Mouse (Mus musculus) midbrain, embryonic 11.5 days (tissue): Measurements from ENCODE around the gene Mmab. TPM values are rescaled to one million over a fixed set of nuclear protein-coding genes. Genes with fewer than 3 reads are reported as not detected.

Experiments
- ATAC-seq: fragments of 200-750 bp; cut with Nextera tagmentation; 2 replicates; pipeline ENCODE4 v1.8.0; 2017; ENCODE audit warnings: moderate TSS enrichment, moderate library complexity; ENCODE audit not compliant: low FRiP score
- DNase-seq: peaks from one replicate; pipeline ENCODE4 v3.0.0; 2015; ENCODE audit warnings: low spot score; ENCODE audit errors: missing footprints
- H3K27ac ChIP-seq: fragments of 300-500 bp; sonication (generic); 2 replicates; pipeline ENCODE4 v1.5.1; 2014; ENCODE audit warnings: low read depth, low read length
- H3K27me3 ChIP-seq: fragments of 300-500 bp; sonication (generic); 2 replicates; pipeline ENCODE4 v1.6.1; 2014; ENCODE audit warnings: mild to moderate bottlenecking, low read length, moderate library complexity, mixed read lengths; ENCODE audit not compliant: control insufficient read depth, insufficient read depth
- H3K36me3 ChIP-seq: fragments of 300-500 bp; sonication (generic); 2 replicates; pipeline ENCODE4 v1.6.1; 2014; ENCODE audit warnings: mild to moderate bottlenecking, low read length, moderate library complexity, mixed read lengths; ENCODE audit not compliant: control insufficient read depth, insufficient read depth
- H3K4me1 ChIP-seq: fragments of 300-500 bp; sonication (generic); 2 replicates; pipeline ENCODE4 v1.6.1; 2014; ENCODE audit warnings: low read length; ENCODE audit not compliant: control insufficient read depth, insufficient read depth
- H3K4me2 ChIP-seq: fragments of 300-500 bp; sonication (generic); 2 replicates; pipeline ENCODE4 v1.6.1; 2014; ENCODE audit warnings: mild to moderate bottlenecking, moderate library complexity
- H3K4me3 ChIP-seq: fragments of 300-500 bp; sonication (generic); 2 replicates; pipeline ENCODE4 v1.5.1; 2014; ENCODE audit warnings: low read depth, low read length
- H3K9ac ChIP-seq: fragments of 300-500 bp; sonication (generic); 2 replicates; pipeline ENCODE4 v1.6.1; 2014; ENCODE audit warnings: low read length
- H3K9me3 ChIP-seq: fragments of 300-500 bp; sonication (generic); 2 replicates; pipeline ENCODE4 v1.6.1; 2016; ENCODE audit warnings: low read length; ENCODE audit not compliant: control insufficient read depth
- WGBS: fragments of 180-500 bp; shearing (Covaris S2); extraction: QIAGEN DNeasy Blood & Tissue Kit; methylation state at CpG from one replicate; pipeline ENCODE4 v1.1.7; 2014; 5-methylcytosine and 5-hydroxymethylcytosine counted together
- polyA plus RNA-seq: library from polyadenylated mRNA; unstranded; fragments of >200 nt; fragmentation: Nextera tagmentation; extraction: Ambion mirVana; gene quantifications from 2 replicates; pipeline ENCODE4 v1.2.1, GENCODE M21; 2014

Mmab gene
- polyA plus RNA-seq, 1 experiment from 2014 or later, result 23.7 TPM

DNA sequence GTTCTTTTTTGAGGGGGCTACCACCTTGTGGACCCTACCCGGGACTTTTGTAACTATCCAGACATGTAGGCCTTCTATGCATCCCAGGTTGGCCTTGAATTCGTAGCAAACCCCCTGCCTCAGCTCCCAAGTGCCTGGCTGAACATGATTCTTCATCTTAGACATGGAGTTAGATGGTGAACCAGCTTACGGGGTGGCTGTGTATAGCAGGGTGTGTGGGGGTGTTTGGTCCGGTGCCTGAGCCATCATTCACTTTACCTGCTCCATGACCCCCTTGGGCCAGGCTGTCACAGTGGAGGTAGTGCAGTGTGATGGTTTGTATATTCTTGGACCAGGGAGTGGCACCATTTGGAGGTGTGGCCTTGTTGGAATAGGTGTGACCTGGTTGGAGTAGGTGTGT, 24.1 kb upstream of the Mmab start:
- H3K4me2 ChIP-seq, result peak overlapping the region; percentile 27
- no peak overlapping the region for H3K4me3 ChIP-seq
- no peak for DNase-seq
- 29% methylated on average over 4 of the region's 4 CpGs for WGBS
- no peaks in the 10 kb centered on the region for H3K36me3 ChIP-seq
- no peak for ATAC-seq
- peaks cover 40% of the 10 kb centered on the region for H3K4me1 ChIP-seq
- H3K9ac ChIP-seq, result peak overlapping the region; percentile 52
- H3K27me3 ChIP-seq, result peaks cover 2% of the 10 kb centered on the region; the same call in 1 of the 2 replicates
- H3K27ac ChIP-seq, result peak overlapping the region; percentile 90
- H3K9me3 ChIP-seq, result no peaks in the 10 kb centered on the region; the same call in 1 of the 2 replicates

DNA sequence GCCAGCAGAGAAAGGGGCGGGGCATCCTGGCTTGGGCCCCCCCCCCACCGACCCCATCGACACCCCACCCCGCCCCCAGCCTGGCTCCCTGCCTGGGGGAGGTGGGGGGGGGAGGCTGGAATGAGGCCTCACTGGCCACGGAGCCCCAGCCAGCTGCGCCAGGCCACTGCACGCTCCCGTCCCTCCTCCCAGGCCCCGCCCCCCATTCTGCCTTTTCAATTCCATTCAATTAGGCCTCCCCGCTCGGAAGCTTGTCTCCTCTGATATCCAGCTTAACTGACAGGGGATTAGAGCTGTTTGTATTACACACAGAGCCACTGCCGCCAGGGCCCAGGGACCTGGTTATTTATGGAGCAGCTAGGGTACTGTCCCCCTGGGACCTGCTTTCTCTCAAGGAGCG, 23.6 kb upstream of the Mmab start:
- 0% methylated on average over 10 of the region's 13 CpGs for WGBS
- ATAC-seq (peak; percentile 93), DNase-seq (peak; percentile 99)
- peak overlapping the region; percentile 52 for H3K9ac ChIP-seq
- peak overlapping the region; percentile 5; the same call in 1 of the 2 replicates for H3K4me3 ChIP-seq
- peaks cover 2% of the 10 kb centered on the region; the same call in 1 of the 2 replicates for H3K27me3 ChIP-seq
- no peaks in the 10 kb centered on the region; the same call in 1 of the 2 replicates for H3K9me3 ChIP-seq
- peak overlapping the region; percentile 35 for H3K4me2 ChIP-seq
- H3K4me1 ChIP-seq, result peaks cover 40% of the 10 kb centered on the region
- peak overlapping the region; percentile 90 for H3K27ac ChIP-seq
- H3K36me3 ChIP-seq, result no peaks in the 10 kb centered on the region

DNA sequence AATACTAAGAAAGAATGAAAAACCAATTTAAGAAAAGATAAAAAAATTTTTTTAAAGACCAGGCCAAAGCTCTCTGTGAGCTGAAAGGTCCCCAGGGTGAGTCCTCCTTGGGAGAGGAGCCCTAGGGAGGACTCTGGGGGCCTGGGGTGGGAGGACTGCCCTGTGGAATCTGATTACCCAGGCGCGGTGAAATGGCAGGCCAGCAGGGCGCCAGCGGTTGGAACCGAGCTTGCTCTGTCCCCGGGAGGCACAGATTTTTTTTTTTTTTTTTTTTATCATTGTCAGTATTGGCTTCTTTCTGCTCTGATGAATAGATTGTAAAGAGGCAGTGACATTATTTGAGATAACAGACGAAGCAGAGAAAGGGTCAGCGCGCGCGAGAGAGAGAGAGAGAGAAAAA, 23.2 kb upstream of the Mmab start:
- Histone ChIP-seq H3K9ac (peak overlapping the region; percentile 27; the same call in 1 of the 2 replicates), H3K4me1 (peaks cover 40% of the 10 kb centered on the region)
- WGBS, result under 1% methylated on average over 11 of the region's 11 CpGs

DNA sequence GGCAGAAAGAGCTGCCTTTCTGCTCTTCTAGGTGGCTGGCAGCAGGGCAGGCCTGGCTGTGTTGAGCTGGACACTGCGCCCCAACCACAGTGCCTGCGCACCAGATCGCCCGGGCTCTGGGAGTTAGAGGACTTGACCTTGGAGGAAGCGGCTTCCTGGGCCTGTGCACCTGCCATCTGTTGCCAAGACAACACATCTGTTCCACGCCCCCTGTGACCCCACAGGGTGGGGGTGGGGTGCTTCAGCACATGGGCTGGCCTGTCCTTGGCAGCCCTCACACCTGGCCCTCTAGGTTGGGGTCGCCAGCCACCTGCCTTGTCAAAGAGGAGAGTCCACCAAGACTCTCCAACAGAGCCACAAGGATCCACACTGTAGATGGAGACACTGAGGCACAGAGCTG, 21.8 kb upstream of the Mmab start:
- H3K4me1 ChIP-seq, result peaks cover 44% of the 10 kb centered on the region
- WGBS, result 48% methylated on average over 7 of the region's 7 CpGs
- no peak overlapping the region for H3K4me2 ChIP-seq
- H3K27ac ChIP-seq, result no peak overlapping the region
- H3K9ac ChIP-seq, result no peak overlapping the region
- H3K36me3 ChIP-seq, result no peaks in the 10 kb centered on the region
- H3K27me3 ChIP-seq, result peaks cover 2% of the 10 kb centered on the region; the same call in 1 of the 2 replicates
- DNase-seq (no peak), ATAC-seq (no peak)
- H3K9me3 ChIP-seq, result no peaks in the 10 kb centered on the region
- no peak overlapping the region for H3K4me3 ChIP-seq

More for the DNA sequence above, 23.2 kb upstream of the Mmab start:
- Histone ChIP-seq H3K27ac (peak overlapping the region; percentile 90), H3K4me3 (peak overlapping the region; percentile 5; the same call in 1 of the 2 replicates), H3K4me2 (peak overlapping the region; percentile 35), H3K36me3 (no peaks in the 10 kb centered on the region), H3K9me3 (no peaks in the 10 kb centered on the region; the same call in 1 of the 2 replicates), H3K27me3 (peaks cover 2% of the 10 kb centered on the region; the same call in 1 of the 2 replicates)
- ATAC-seq (peak; percentile 71), DNase-seq (peak; percentile 91)

GRCm38 (mm10) chr5:114464561-114464960, 20.7 kb upstream of the Mmab start:
- no peak for ATAC-seq
- no peaks in the 10 kb centered on the region for H3K36me3 ChIP-seq
- WGBS, result 85% methylated on average over 2 of the region's 2 CpGs
- H3K27me3 ChIP-seq, result peaks cover 2% of the 10 kb centered on the region; the same call in 1 of the 2 replicates
- DNase-seq, result no peak
- H3K4me3 ChIP-seq, result no peak overlapping the region
- peaks cover 44% of the 10 kb centered on the region for H3K4me1 ChIP-seq
- H3K27ac ChIP-seq, result no peak overlapping the region
- no peak overlapping the region for H3K4me2 ChIP-seq
- H3K9me3 ChIP-seq, result no peaks in the 10 kb centered on the region
- peak overlapping the region; percentile 13; the same call in 1 of the 2 replicates for H3K9ac ChIP-seq

DNA sequence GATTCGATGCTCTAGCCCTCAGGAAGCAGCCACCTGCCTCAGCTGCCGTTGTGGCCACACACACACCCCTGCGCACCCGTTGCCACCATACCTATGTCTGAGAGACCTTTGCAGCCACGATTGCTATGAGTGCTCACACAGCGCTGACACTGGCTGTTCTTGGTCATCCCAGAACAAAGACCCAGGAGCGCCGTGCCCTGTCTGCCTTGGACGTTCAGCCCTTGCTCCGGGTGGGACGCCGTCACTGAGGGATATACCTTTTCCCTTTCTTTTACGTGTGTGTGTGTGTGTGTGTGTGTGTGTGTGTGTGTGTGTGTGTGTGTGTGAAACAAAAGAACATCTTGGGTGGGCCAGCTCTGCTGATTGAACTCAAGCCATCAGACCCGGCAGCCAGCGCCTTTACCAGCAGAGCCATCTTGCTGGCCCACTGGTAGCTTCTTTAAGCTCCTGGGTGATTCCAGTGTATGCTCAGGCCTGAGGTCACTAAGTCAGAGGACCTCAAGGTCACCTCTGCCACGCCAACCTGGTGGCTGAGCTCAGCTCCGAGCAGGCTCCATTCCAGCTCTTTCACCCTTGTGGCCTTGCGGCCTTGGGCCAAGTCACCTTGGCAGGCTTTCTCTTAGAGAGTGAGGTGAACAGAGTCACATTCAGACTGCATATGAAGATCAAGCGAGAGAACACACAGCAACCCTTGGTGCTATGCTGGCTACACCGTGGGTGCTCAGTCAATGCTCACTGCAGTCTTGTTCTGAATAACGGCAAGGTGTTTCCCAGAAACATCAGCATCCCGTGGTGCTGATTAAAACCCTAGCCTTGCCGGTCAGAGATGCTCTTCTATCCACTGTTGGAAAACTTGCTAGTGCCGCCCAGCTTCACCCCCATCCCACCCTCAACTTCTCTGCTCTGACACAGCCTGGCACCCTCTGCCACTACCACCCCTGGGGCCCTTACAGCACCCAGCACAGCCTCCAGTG, 18.5 kb upstream of the Mmab start:
- Histone ChIP-seq H3K4me1 (peaks cover 33% of the 10 kb centered on the region), H3K36me3 (no peaks in the 10 kb centered on the region), H3K27ac (no peak overlapping the region), H3K4me2 (no peak overlapping the region), H3K4me3 (no peak overlapping the region), H3K9ac (no peak overlapping the region), H3K27me3 (no peaks in the 10 kb centered on the region; the same call in 1 of the 2 replicates), H3K9me3 (no peaks in the 10 kb centered on the region)
- DNase-seq (peak; percentile 75), ATAC-seq (no peak)
- 84% methylated on average over 24 of the region's 24 CpGs for WGBS

DNA sequence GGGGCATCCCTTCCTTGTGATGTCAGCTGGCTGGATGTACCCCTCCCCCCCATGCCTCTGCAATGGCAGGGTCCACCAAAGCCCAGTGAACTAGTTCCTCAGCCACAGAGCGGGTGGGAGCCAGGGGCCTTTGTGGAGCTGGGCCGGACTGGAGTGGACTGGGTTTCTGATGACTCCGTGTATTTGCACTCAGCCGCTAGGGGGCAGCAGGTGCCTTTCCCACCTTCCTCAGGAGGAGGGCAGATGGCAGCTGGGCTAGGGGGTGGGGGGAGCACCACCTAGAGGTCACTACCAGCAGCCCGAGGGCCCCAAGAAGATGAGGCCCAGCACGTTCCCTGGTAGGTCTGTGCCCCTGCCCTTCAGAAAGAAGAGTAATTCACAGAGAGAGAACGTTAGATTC, 17.4 kb upstream of the Mmab start:
- no peak overlapping the region for H3K9ac ChIP-seq
- peaks cover 24% of the 10 kb centered on the region for H3K4me1 ChIP-seq
- no peaks in the 10 kb centered on the region; the same call in 1 of the 2 replicates for H3K27me3 ChIP-seq
- ATAC-seq, result peak; percentile 64
- no peaks in the 10 kb centered on the region for H3K36me3 ChIP-seq
- H3K4me3 ChIP-seq, result no peak overlapping the region
- H3K4me2 ChIP-seq, result no peak overlapping the region
- 5% methylated on average over 7 of the region's 7 CpGs for WGBS
- no peaks in the 10 kb centered on the region for H3K9me3 ChIP-seq
- no peak overlapping the region for H3K27ac ChIP-seq
- DNase-seq, result peak; percentile 97

GRCm38 (mm10) chr5:114456995-114457605, 13.2 kb upstream of the Mmab start:
- no peak overlapping the region for H3K4me2 ChIP-seq
- no peak for ATAC-seq
- WGBS, result 87% methylated on average over 16 of the region's 16 CpGs
- H3K36me3 ChIP-seq, result peaks cover 5% of the 10 kb centered on the region; the same call in 1 of the 2 replicates
- H3K4me1 ChIP-seq, result peaks cover 4% of the 10 kb centered on the region; the same call in 1 of the 2 replicates
- DNase-seq, result no peak
- H3K4me3 ChIP-seq, result no peak overlapping the region
- H3K27me3 ChIP-seq, result no peaks in the 10 kb centered on the region
- H3K9me3 ChIP-seq, result no peaks in the 10 kb centered on the region
- H3K27ac ChIP-seq, result no peak overlapping the region
- H3K9ac ChIP-seq, result no peak overlapping the region
